Mouse (Mus musculus): ENCODE measurements around the gene Bhmt2. TPM values are rescaled to one million over a fixed set of nuclear protein-coding genes. Genes with fewer than 3 reads are reported as not detected.

Bhmt2 gene
- total RNA-seq, 1 experiment from 2014 or later, result not detected

Other genes with a start within 250 kb of the Bhmt2 start
- gene Jmy, start 174.5 kb downstream of the Bhmt2 start, total RNA-seq (2017), result 17.0 and 17.8 TPM in 2 replicates
- gene Bhmt, start 36.3 kb downstream of the Bhmt2 start, total RNA-seq (2017), result not detected in 2 replicates
- gene Dmgdh, start 131 bp upstream of the Bhmt2 start, total RNA-seq (2017), result not detected in 2 replicates
- gene Arsb, start 97.3 kb upstream of the Bhmt2 start, total RNA-seq (2017), result 13.8 and 16.3 TPM in 2 replicates